Mouse (Mus musculus) hindbrain, embryonic 13.5 days (tissue): Measurements from ENCODE around the gene H2-Q4. TPM values are rescaled to one million over a fixed set of nuclear protein-coding genes. Genes with fewer than 3 reads are reported as not detected.
A peak's percentile ranks its signal among the peaks of the same experiment; 100 is the strongest.
"Not testable (repeated sequence)": the region's sequence is repeated elsewhere in the genome, so short reads cannot be mapped to it uniquely, and the experiment has no call there.

Experiments
- ATAC-seq: fragments of 200-750 bp; cut with Nextera tagmentation; 2 replicates; pipeline ENCODE4 v1.8.0; 2017; ENCODE audit warnings: moderate TSS enrichment; ENCODE audit not compliant: low FRiP score
- H3K27ac ChIP-seq: fragments of 300-500 bp; sonication (generic); 2 replicates; pipeline ENCODE4 v1.5.1; 2015; ENCODE audit warnings: inconsistent platforms, mild to moderate bottlenecking, moderate library complexity
- H3K27me3 ChIP-seq: fragments of 300-500 bp; sonication (generic); 2 replicates; pipeline ENCODE4 v1.6.1; 2015; ENCODE audit warnings: mild to moderate bottlenecking, inconsistent platforms
- H3K36me3 ChIP-seq: fragments of 300-500 bp; sonication (generic); 2 replicates; pipeline ENCODE4 v1.6.1; 2015; ENCODE audit warnings: mild to moderate bottlenecking, inconsistent platforms
- H3K4me1 ChIP-seq: fragments of 300-500 bp; sonication (generic); replicated peaks from 2 replicates; pipeline ENCODE4 v1.6.1; 2015; ENCODE audit warnings: inconsistent platforms
- H3K4me2 ChIP-seq: fragments of 300-500 bp; sonication (generic); 2 replicates; pipeline ENCODE4 v1.6.1; 2015; ENCODE audit warnings: inconsistent platforms, mild to moderate bottlenecking, moderate library complexity
- H3K4me3 ChIP-seq: fragments of 300-500 bp; sonication (generic); 2 replicates; pipeline ENCODE4 v1.5.1; 2015; ENCODE audit warnings: mild to moderate bottlenecking, inconsistent platforms
- H3K9ac ChIP-seq: fragments of 300-500 bp; sonication (generic); 2 replicates; pipeline ENCODE4 v1.6.1; 2015; ENCODE audit warnings: mild to moderate bottlenecking, inconsistent platforms
- H3K9me3 ChIP-seq: fragments of 300-500 bp; sonication (generic); 2 replicates; pipeline ENCODE4 v1.6.1; 2016; ENCODE audit warnings: inconsistent platforms
- WGBS: fragments of 180-500 bp; shearing (Covaris S2); methylation state at CpG from one replicate; pipeline ENCODE4 v1.1.7; 2015; 5-methylcytosine and 5-hydroxymethylcytosine counted together
- polyA plus RNA-seq: library from polyadenylated mRNA; unstranded; fragments of >200 nt; fragmentation: Nextera tagmentation; extraction: Ambion mirVana; gene quantifications from 2 replicates; pipeline ENCODE4 v1.2.1, GENCODE M21; 2015

The H2-Q4 gene
- polyA plus RNA-seq, 1 experiment from 2014 or later, result 1.0 TPM

- ATAC-seq, H3K4me2 ChIP-seq, H3K36me3 ChIP-seq, H3K27me3 ChIP-seq, H3K4me1 ChIP-seq, H3K4me3 ChIP-seq, H3K9ac ChIP-seq, H3K9me3 ChIP-seq, H3K27ac ChIP-seq: not testable (repeated sequence)
- WGBS, result 8% methylated on average over 7 of the region's 7 CpGs
These were observed 10.4 kb downstream of the H2-Q4 start for GRCm38 (mm10) chr17:35389796-35390195.

GRCm38 (mm10) chr17:35392671-35393070, 13.3 kb downstream of the H2-Q4 start:
- ATAC-seq, H3K27ac ChIP-seq, H3K4me1 ChIP-seq, H3K9me3 ChIP-seq, H3K4me3 ChIP-seq, H3K4me2 ChIP-seq, H3K9ac ChIP-seq, H3K36me3 ChIP-seq: not testable (repeated sequence)
- 68% methylated on average over 2 of the region's 2 CpGs for WGBS
- H3K27me3 ChIP-seq, result peaks cover 14% of the 10 kb centered on the region; the same call in 1 of the 2 replicates

GRCm38 (mm10) chr17:35393864-35394800, 14.7 kb downstream of the H2-Q4 start:
- H3K36me3 ChIP-seq, H3K9ac ChIP-seq, H3K4me1 ChIP-seq, H3K27ac ChIP-seq, H3K9me3 ChIP-seq: not testable (repeated sequence)
- peak overlapping the region; percentile 49 for H3K4me2 ChIP-seq
- peaks cover 14% of the 10 kb centered on the region; the same call in 1 of the 2 replicates for H3K27me3 ChIP-seq
- WGBS, result 1% methylated on average over 53 of the region's 75 CpGs
- H3K4me3 ChIP-seq, result peak overlapping the region; percentile 30
- ATAC-seq, result peak; percentile 77

- not testable (repeated sequence) for H3K4me1 ChIP-seq, H3K4me3 ChIP-seq, H3K27ac ChIP-seq, H3K9ac ChIP-seq, H3K4me2 ChIP-seq, ATAC-seq, H3K9me3 ChIP-seq, H3K36me3 ChIP-seq
- peaks cover 14% of the 10 kb centered on the region; the same call in 1 of the 2 replicates for H3K27me3 ChIP-seq
- 79% methylated on average over 2 of the region's 2 CpGs for WGBS
These were observed 17.5 kb downstream of the H2-Q4 start for GRCm38 (mm10) chr17:35396956-35397355.

- ATAC-seq, H3K9ac ChIP-seq, H3K36me3 ChIP-seq, H3K4me2 ChIP-seq, H3K27ac ChIP-seq, H3K27me3 ChIP-seq, H3K4me3 ChIP-seq, H3K4me1 ChIP-seq, H3K9me3 ChIP-seq: not testable (repeated sequence)
- WGBS, result no CpG with 5 or more reads among the region's 1 CpGs
These were observed 33.6 kb downstream of the H2-Q4 start for GRCm38 (mm10) chr17:35413057-35413456.

GRCm38 (mm10) chr17:35415273-35416129, 36.1 kb downstream of the H2-Q4 start:
- H3K27ac ChIP-seq, H3K9ac ChIP-seq, H3K4me1 ChIP-seq, H3K9me3 ChIP-seq, H3K4me2 ChIP-seq, H3K27me3 ChIP-seq, H3K4me3 ChIP-seq, H3K36me3 ChIP-seq: not testable (repeated sequence)
- 82% methylated on average over 3 of the region's 10 CpGs for WGBS
- 0 out of 2 replicates have a peak, but pooled peaks have one; percentile 57 for ATAC-seq

GRCm38 (mm10) chr17:35418772-35419171, 39.4 kb downstream of the H2-Q4 start:
- no peaks in the 10 kb centered on the region for H3K36me3 ChIP-seq
- no peaks in the 10 kb centered on the region for H3K9me3 ChIP-seq
- no peak overlapping the region for H3K27ac ChIP-seq
- H3K4me1 ChIP-seq, result no peaks in the 10 kb centered on the region
- ATAC-seq, result no peak
- no peak overlapping the region for H3K9ac ChIP-seq
- H3K4me2 ChIP-seq, result no peak overlapping the region
- H3K4me3 ChIP-seq, result no peak overlapping the region
- 73% methylated on average over 7 of the region's 7 CpGs for WGBS
- peaks cover 16% of the 10 kb centered on the region for H3K27me3 ChIP-seq

GRCm38 (mm10) chr17:35419564-35419963, 40.1 kb downstream of the H2-Q4 start:
- H3K4me1 ChIP-seq, H3K36me3 ChIP-seq, H3K27ac ChIP-seq, ATAC-seq, H3K9ac ChIP-seq, H3K4me2 ChIP-seq, H3K9me3 ChIP-seq, H3K4me3 ChIP-seq: not testable (repeated sequence)
- H3K27me3 ChIP-seq, result peaks cover 20% of the 10 kb centered on the region
- 73% methylated on average over 4 of the region's 4 CpGs for WGBS

- peaks cover 27% of the 10 kb centered on the region for H3K27me3 ChIP-seq
- not testable (repeated sequence) for H3K27ac ChIP-seq, H3K9ac ChIP-seq, ATAC-seq, H3K4me1 ChIP-seq, H3K4me3 ChIP-seq, H3K4me2 ChIP-seq, H3K36me3 ChIP-seq, H3K9me3 ChIP-seq
- 15% methylated on average over 11 of the region's 11 CpGs for WGBS
These were observed 40.9 kb downstream of the H2-Q4 start for GRCm38 (mm10) chr17:35420206-35420810.

- H3K9me3 ChIP-seq, H3K4me3 ChIP-seq, H3K27ac ChIP-seq, H3K4me2 ChIP-seq, H3K36me3 ChIP-seq, ATAC-seq, H3K9ac ChIP-seq: not testable (repeated sequence)
- 90% methylated on average over 4 of the region's 4 CpGs for WGBS
- Histone ChIP-seq H3K27me3 (peaks cover 37% of the 10 kb centered on the region), H3K4me1 (peaks cover 12% of the 10 kb centered on the region)
These were observed 41.9 kb downstream of the H2-Q4 start for GRCm38 (mm10) chr17:35421331-35421730.

GRCm38 (mm10) chr17:35422360-35422759, 42.9 kb downstream of the H2-Q4 start:
- not testable (repeated sequence) for H3K9me3 ChIP-seq, H3K9ac ChIP-seq, H3K27ac ChIP-seq, H3K4me3 ChIP-seq, H3K36me3 ChIP-seq, ATAC-seq, H3K4me2 ChIP-seq
- H3K4me1 ChIP-seq, result peaks cover 12% of the 10 kb centered on the region
- 88% methylated on average over 5 of the region's 5 CpGs for WGBS
- H3K27me3 ChIP-seq, result peaks cover 39% of the 10 kb centered on the region
